Mouse (Mus musculus): ENCODE measurements at regions not wholly inside any gene's neighbourhood (a gene's known extent, or its start where the extent isn't known, plus 50 kb on each side); places are given as distances from the start of the nearest gene placed in this dataset.

GRCm38 (mm10) chr15:62279526-62279925 is 1356.7 kb upstream of the A1bg start:
- TF ChIP-seq POLR2A (IDR thresholded peaks at IDR 0.05; ENCODE audit: insufficient read length, low read depth) = no peak
- no peak for TF ChIP-seq MAX (IDR thresholded peaks at IDR 0.05; ENCODE audit: low read depth)
- no peak for TF ChIP-seq CEBPB (IDR thresholded peaks at IDR 0.05; ENCODE audit: insufficient read depth, poor library complexity, severe bottlenecking)
- TF ChIP-seq TCF12 (IDR thresholded peaks at IDR 0.05; ENCODE audit: insufficient read depth, poor library complexity, severe bottlenecking) = no peak
- TF ChIP-seq REST (IDR thresholded peaks at IDR 0.05; ENCODE audit: insufficient read depth, insufficient read length) = no peak
- TF ChIP-seq E2F4 (IDR thresholded peaks at IDR 0.05; ENCODE audit: insufficient read depth) = no peak
- TF ChIP-seq MYOD1 (IDR thresholded peaks at IDR 0.05; ENCODE audit: control insufficient read depth in 1 of 3, insufficient read length in 2 of 3, low read depth in 2 of 3) = no peak
- TF ChIP-seq USF1 (IDR thresholded peaks at IDR 0.05; ENCODE audit: low read depth) = no peak
- TF ChIP-seq MYOG (IDR thresholded peaks at IDR 0.05; ENCODE audit: control insufficient read depth in 1 of 3, insufficient read depth in 1 of 3, insufficient read length in 2 of 3, low read depth in 2 of 3) = no peak
- TF ChIP-seq TCF3 (IDR thresholded peaks at IDR 0.05; ENCODE audit: insufficient read length, low read depth) = no peak
- no peak for TF ChIP-seq SRF (IDR thresholded peaks at IDR 0.05; ENCODE audit: control insufficient read depth, insufficient read length, low read depth)
- no peak for TF ChIP-seq POLR2AphosphoS2 (IDR thresholded peaks at IDR 0.05; ENCODE audit: insufficient read length, low read depth)
